11 mouse cellular contexts compared by ENCODE assay signal in genomic region chr8:124571732-124572429, GRCm38 (mm10). TPM values are rescaled to one million over a fixed set of nuclear protein-coding genes. Genes with fewer than 3 reads are reported as not detected.
DNase-seq lines count a peak whose midpoint lies in the region; ATAC-seq and TF ChIP-seq lines count a peak whose summit lies in the region.
"Had no signal": no experiment of that assay in that cellular context is flagged by ENCODE, and none has a peak within 500 bp of the region (broad histone marks: within the 10 kb centered on the region; RNA-seq: fewer than 3 reads in every experiment).

No protein-coding gene starts in this region.

- 0 out of 2 replicates have a peak, but pooled peaks cover 2% of the 10 kb centered on the region for H3K9me3 ChIP-seq in kidney, embryonic 16.5 days (ENCODE audit: low read length)
- H3K9me3 ChIP-seq in liver, embryonic 13.5 days (replicated peaks) = no peaks in the 10 kb centered on the region
- H3K9me3 ChIP-seq: G1E; midbrain, embryonic 12.5 days had no signal

- ATAC-seq in kidney, embryonic 16.5 days (ENCODE audit: low FRiP score, low TSS enrichment) = no peak
- ATAC-seq in liver, embryonic 13.5 days (ENCODE audit: low read depth) = peak; percentile 71

- no peak overlapping the region for H3K4me2 ChIP-seq in kidney, embryonic 16.5 days (replicated peaks; ENCODE audit: low read depth, low read length)
- H3K4me2 ChIP-seq in liver, embryonic 13.5 days = no peak overlapping the region
- H3K4me2 ChIP-seq: midbrain, embryonic 12.5 days had no signal

- H3K27me3 ChIP-seq in kidney, embryonic 16.5 days (ENCODE audit: insufficient read depth, low read length) = no peaks in the 10 kb centered on the region
- H3K27me3 ChIP-seq in liver, embryonic 13.5 days = no peaks in the 10 kb centered on the region
- H3K27me3 ChIP-seq: midbrain, embryonic 12.5 days had no signal

- 72% methylated on average over 8 of the region's 8 CpGs for WGBS in kidney, embryonic 16.5 days
- WGBS in liver, embryonic 13.5 days (ENCODE audit: insufficient replicate concordance) = 54% methylated on average over 8 of the region's 8 CpGs

- H3K4me3 ChIP-seq in kidney, embryonic 16.5 days (ENCODE audit: low read length) = no peak overlapping the region
- H3K4me3 ChIP-seq in liver, embryonic 13.5 days (replicated peaks) = no peak overlapping the region
- H3K4me3 ChIP-seq: midbrain, embryonic 12.5 days had no signal

- TF ChIP-seq CTCF in brain, embryonic 14.5 days (IDR thresholded peaks at IDR 0.05; ENCODE audit: borderline replicate concordance, extremely low read depth, insufficient read depth, insufficient read length) = no peak

- H3K27ac ChIP-seq in kidney, embryonic 16.5 days (ENCODE audit: low read length) = no peak overlapping the region
- peak overlapping the region; percentile 82 for H3K27ac ChIP-seq in liver, embryonic 13.5 days
- H3K27ac ChIP-seq: midbrain, embryonic 12.5 days had no signal

- no peak for TF ChIP-seq POLR2A in brain, embryonic 14.5 days (IDR thresholded peaks at IDR 0.05; ENCODE audit: borderline replicate concordance, extremely low read depth, insufficient read depth, insufficient read length, poor library complexity, severe bottlenecking)

- DNase-seq in kidney, adult 18-20 months = peak; percentile 55
- DNase-seq in brain, embryonic 14.5 days (ENCODE audit: low read depth) = peak; percentile 28
- peak; percentile 39 for DNase-seq in heart, postnatal 4 days
- DNase-seq in liver, embryonic 13.5 days = no peak
- DNase-seq in adrenal gland, postnatal 25 days = no peak
- no peak for DNase-seq in B cell, adult 2 months
- no peak for DNase-seq in right cerebral cortex, adult 18-20 months

- H3K36me3 ChIP-seq in kidney, embryonic 16.5 days (ENCODE audit: insufficient read depth, low read length) = no peaks in the 10 kb centered on the region
- no peaks in the 10 kb centered on the region for H3K36me3 ChIP-seq in liver, embryonic 13.5 days
- H3K36me3 ChIP-seq: G1E; midbrain, embryonic 12.5 days had no signal

- H3K9ac ChIP-seq in kidney, embryonic 16.5 days (replicated peaks; ENCODE audit: low read length) = no peak overlapping the region
- no peak overlapping the region for H3K9ac ChIP-seq in liver, embryonic 13.5 days
- H3K9ac ChIP-seq: midbrain, embryonic 12.5 days had no signal

- no peaks in the 10 kb centered on the region for H3K4me1 ChIP-seq in kidney, embryonic 16.5 days (ENCODE audit: insufficient read depth, low read length)
- H3K4me1 ChIP-seq in liver, embryonic 13.5 days (replicated peaks) = peaks cover 17% of the 10 kb centered on the region

RNA-seq across cellular contexts. Expression of gene Agt, which starts 2.4 kb away (rescaled TPM):
- 1.5 and 2.2 TPM in 2 replicates for polyA plus RNA-seq in kidney, embryonic 16.5 days (2015; fragmentation: Nextera tagmentation; extraction: Ambion mirVana)
- polyA plus RNA-seq in brain, embryonic 14.5 days (2012; rRNA removed) = 0.10 and 0.30 TPM in 2 replicates
- total RNA-seq in heart, postnatal 4 days (2021) = 1 to 10 TPM; 7.4 to 7.6 TPM
- polyA plus RNA-seq in liver, embryonic 13.5 days (2015; fragmentation: Nextera tagmentation; extraction: Ambion mirVana) = 50.2 and 54.9 TPM in 2 replicates
- total RNA-seq in adrenal gland, postnatal 25 days (2021) = 1.7 and 9.7 TPM in 2 replicates
- total RNA-seq: G1E had no signal
- polyA plus RNA-seq: forebrain, embryonic 11.5 days; G1E had no signal

RNA-seq across cellular contexts. Expression of gene Capn9, which starts 4.0 kb away (rescaled TPM):
- not detected in 2 replicates for polyA plus RNA-seq in kidney, embryonic 16.5 days (2015; fragmentation: Nextera tagmentation; extraction: Ambion mirVana)
- not detected in 2 replicates for polyA plus RNA-seq in brain, embryonic 14.5 days (2012; rRNA removed)
- total RNA-seq in heart, postnatal 4 days (2021) = under 1 TPM in 1 of 2 experiments, not detected in 1; 0.11 TPM
- 0.22 TPM in 1 of 2 replicates, not detected in the other for polyA plus RNA-seq in liver, embryonic 13.5 days (2015; fragmentation: Nextera tagmentation; extraction: Ambion mirVana)
- total RNA-seq in adrenal gland, postnatal 25 days (2021) = 0.91 TPM in 1 of 2 replicates, not detected in the other
- total RNA-seq: G1E had no signal
- polyA plus RNA-seq: forebrain, embryonic 11.5 days; G1E had no signal

RNA-seq across cellular contexts. Expression of gene Cog2, which starts 51.3 kb away (rescaled TPM):
- 39.5 and 40.4 TPM in 2 replicates for polyA plus RNA-seq in kidney, embryonic 16.5 days (2015; fragmentation: Nextera tagmentation; extraction: Ambion mirVana)
- 32.1 and 34.1 TPM in 2 replicates for polyA plus RNA-seq in brain, embryonic 14.5 days (2012; rRNA removed)
- 10 to 100 TPM; 23.1 to 28.0 TPM for total RNA-seq in heart, postnatal 4 days (2021)
- 19.1 and 22.1 TPM in 2 replicates for polyA plus RNA-seq in liver, embryonic 13.5 days (2015; fragmentation: Nextera tagmentation; extraction: Ambion mirVana)
- total RNA-seq in adrenal gland, postnatal 25 days (2021) = 37.2 and 50.2 TPM in 2 replicates

Comparison
In these comparisons a context has a peak if more than half of its experiments do, and no peak if none do; other contexts are left out.
1. DNase-seq: peak in kidney, adult 18-20 months (single experiment), brain, embryonic 14.5 days (single experiment) and heart, postnatal 4 days (single experiment); none in liver, embryonic 13.5 days (single experiment), adrenal gland, postnatal 25 days (single experiment), B cell, adult 2 months (0 of 2) and right cerebral cortex, adult 18-20 months (single experiment).
2. RNA of gene Agt, which starts 2.4 kb away (polyA plus RNA-seq): 50.2 to 54.9 TPM in liver, embryonic 13.5 days; 1.5 to 2.2 TPM in kidney, embryonic 16.5 days and 0.10 to 0.30 TPM in brain, embryonic 14.5 days; every median in the first group is over 10 times any median in the second.